Mouse (Mus musculus) CH12.LX (cell line): ENCODE measurements around the gene Prr5. TPM values are rescaled to one million over a fixed set of nuclear protein-coding genes. Genes with fewer than 3 reads are reported as not detected.

Experiments used
- DNase-seq: peaks from one replicate; pipeline ENCODE4 v3.0.0-alpha.2; 2013; ENCODE audit errors: extremely low read depth
- H3K27ac ChIP-seq: 2 replicates; pipeline ENCODE4 v1.5.1; 2012; ENCODE audit warnings: low read depth, mild to moderate bottlenecking, control low read depth, moderate library complexity; ENCODE audit not compliant: insufficient read depth
- H3K27me3 ChIP-seq: replicated peaks from 2 replicates; pipeline ENCODE3; 2012; ENCODE audit warnings: inconsistent platforms
- H3K36me3 ChIP-seq, 2 experiments: replicated peaks in 1 of 2; 2 replicates each; pipeline versions ENCODE3 to v1.6.1; 2012; ENCODE audit warnings: inconsistent platforms in 1 of 2, low read length in 1 of 2, mild to moderate bottlenecking in 1 of 2, mixed read lengths in 1 of 2, moderate library complexity in 1 of 2; ENCODE audit not compliant: control insufficient read depth in 1 of 2, insufficient read depth in 1 of 2
- H3K4me1 ChIP-seq, 2 experiments: 2 replicates each; pipeline ENCODE4 v1.6.1; 2012; ENCODE audit warnings: inconsistent platforms in 1 of 2, moderate library complexity in 1 of 2; ENCODE audit not compliant: insufficient read depth in 2 of 2, control insufficient read depth in 1 of 2
- H3K4me2 ChIP-seq: 2 replicates; pipeline ENCODE4 v1.6.1; 2012; ENCODE audit warnings: low read depth, mild to moderate bottlenecking, control low read depth; ENCODE audit not compliant: poor library complexity, insufficient read depth, severe bottlenecking
- H3K4me3 ChIP-seq, 3 experiments: fragments of 150-350 bp in 1 of 3; sonication (generic) in 1 of 3; replicated peaks in 1 of 3; 2 replicates each; pipeline versions ENCODE3 to v1.5.1; 2011 to 2012; ENCODE audit warnings: low read depth in 2 of 3, low read length in 2 of 3, mild to moderate bottlenecking in 2 of 3, moderate library complexity in 2 of 3, control low read depth in 1 of 3, improper control_type of control experiment in 1 of 3, inconsistent platforms in 1 of 3, mixed read lengths in 1 of 3; ENCODE audit not compliant: poor library complexity in 1 of 3
- H3K79me2 ChIP-seq: replicated peaks from 2 replicates; pipeline ENCODE4 v1.6.1; 2012; ENCODE audit warnings: mild to moderate bottlenecking, moderate library complexity; ENCODE audit not compliant: control insufficient read depth, poor library complexity, insufficient read depth, severe bottlenecking; ENCODE audit errors: extremely low read depth
- H3K9ac ChIP-seq: 2 replicates; pipeline ENCODE4 v1.6.1; 2012; ENCODE audit warnings: low read depth, mild to moderate bottlenecking, control low read depth, moderate library complexity; ENCODE audit not compliant: insufficient read depth
- H3K9me3 ChIP-seq: replicated peaks from 2 replicates; pipeline ENCODE3; 2012; ENCODE audit warnings: low read length, inconsistent platforms, mixed read lengths
- CHD1 ChIP-seq: IDR thresholded peaks from 2 replicates; pipeline ENCODE4 v1.6.1; 2012; ENCODE audit warnings: low read depth, low read length, improper control_type of control experiment, inconsistent platforms
- CHD2 ChIP-seq: IDR thresholded peaks from 2 replicates; pipeline ENCODE4 v1.6.1; 2011; ENCODE audit warnings: low read length, improper control_type of control experiment
- ELF1 ChIP-seq: IDR thresholded peaks from 2 replicates; pipeline ENCODE4 v1.6.1; 2014; ENCODE audit warnings: low read depth, mild to moderate bottlenecking, inconsistent platforms, low read length, improper control_type of control experiment
- EP300 ChIP-seq: IDR thresholded peaks from 2 replicates; pipeline ENCODE4 v1.6.1; 2011; ENCODE audit warnings: low read length, improper control_type of control experiment
- ETS1 ChIP-seq: conservative IDR thresholded peaks from 2 replicates; pipeline ENCODE4 v1.6.1; 2012; ENCODE audit warnings: low read depth, mild to moderate bottlenecking, inconsistent platforms, low read length, improper control_type of control experiment, moderate library complexity
- JUN ChIP-seq: IDR thresholded peaks from 2 replicates; pipeline ENCODE4 v1.6.1; 2011; ENCODE audit warnings: low read depth, mild to moderate bottlenecking, low read length, improper control_type of control experiment, moderate library complexity; ENCODE audit not compliant: insufficient read depth
- KAT2A ChIP-seq: IDR thresholded peaks from 2 replicates; pipeline ENCODE4 v1.6.1; 2012; ENCODE audit warnings: low read length, improper control_type of control experiment, inconsistent platforms; ENCODE audit not compliant: insufficient replicate concordance
- MAFK ChIP-seq: IDR thresholded peaks from 2 replicates; pipeline ENCODE4 v1.6.1; 2011; ENCODE audit warnings: low read length, improper control_type of control experiment; ENCODE audit not compliant: insufficient replicate concordance
- MEF2A ChIP-seq: IDR thresholded peaks from 2 replicates; pipeline ENCODE4 v1.6.1; 2014; ENCODE audit warnings: low read depth, mild to moderate bottlenecking, inconsistent platforms, low read length, improper control_type of control experiment, borderline replicate concordance
- MXI1 ChIP-seq: IDR thresholded peaks from 2 replicates; pipeline ENCODE4 v1.6.1; 2011; ENCODE audit warnings: mild to moderate bottlenecking, low read depth, low read length, improper control_type of control experiment
- MYC ChIP-seq: IDR thresholded peaks from 2 replicates; pipeline ENCODE4 v1.6.1; 2011; ENCODE audit warnings: low read depth, mild to moderate bottlenecking, improper control_type of control experiment, low read length
- NRF1 ChIP-seq: IDR thresholded peaks from 2 replicates; pipeline ENCODE4 v1.6.1; 2014; ENCODE audit warnings: low read depth, mild to moderate bottlenecking, inconsistent platforms, low read length, improper control_type of control experiment, moderate library complexity
- PAX5 ChIP-seq: IDR thresholded peaks from 2 replicates; pipeline ENCODE4 v1.6.1; 2012; ENCODE audit warnings: low read length, inconsistent platforms, mixed read lengths
- POLR2A ChIP-seq: IDR thresholded peaks from 2 replicates; pipeline ENCODE4 v1.6.1; 2011; ENCODE audit warnings: low read depth, mild to moderate bottlenecking, improper control_type of control experiment, low read length
- SMC3 ChIP-seq: IDR thresholded peaks from 2 replicates; pipeline ENCODE4 v1.6.1; 2011; ENCODE audit warnings: low read depth, low read length, improper control_type of control experiment
- TCF12 ChIP-seq: IDR thresholded peaks from 2 replicates; pipeline ENCODE4 v1.6.1; 2014; ENCODE audit warnings: low read depth, mild to moderate bottlenecking, inconsistent platforms, low read length, improper control_type of control experiment
- UBTF ChIP-seq: IDR thresholded peaks from 2 replicates; pipeline ENCODE4 v1.6.1; 2012; ENCODE audit warnings: low read depth, mild to moderate bottlenecking, inconsistent platforms, low read length, improper control_type of control experiment, moderate library complexity
- USF2 ChIP-seq: conservative IDR thresholded peaks from 2 replicates; pipeline ENCODE4 v1.6.1; 2011; ENCODE audit warnings: low read depth, low read length, improper control_type of control experiment
- ZC3H11A ChIP-seq: IDR thresholded peaks from 2 replicates; pipeline ENCODE4 v1.6.1; 2012; ENCODE audit warnings: low read depth, mild to moderate bottlenecking, inconsistent platforms, low read length, improper control_type of control experiment
- ZKSCAN1 ChIP-seq: IDR thresholded peaks from 2 replicates; pipeline ENCODE4 v1.6.1; 2012; ENCODE audit warnings: low read depth, inconsistent platforms, low read length, improper control_type of control experiment, borderline replicate concordance
- ZMIZ1 ChIP-seq: IDR thresholded peaks from 2 replicates; pipeline ENCODE4 v1.6.1; 2012; ENCODE audit warnings: low read depth, mild to moderate bottlenecking, inconsistent platforms, low read length, improper control_type of control experiment
- ZNF384 ChIP-seq: IDR thresholded peaks from 2 replicates; pipeline ENCODE4 v1.6.1; 2012; ENCODE audit warnings: low read depth, low read length, improper control_type of control experiment, inconsistent platforms
- dilution Hi-C: fragments of 300-500 bp; cut with MboI; formaldehyde crosslinking; loops from 2 replicates; pipeline ENCODE4 v1.14.3; 2020; ENCODE audit warnings: low sequenced_read_pairs; ENCODE audit not compliant: extremely low pct_unique_long_range_greater_than_20kb, extremely low pct_ligation_motif_present
- in situ Hi-C: fragments of 300-500 bp; cut with MboI; formaldehyde crosslinking; loops from 3 replicates; pipeline ENCODE4 v1.14.3; 2019; ENCODE audit warnings: low sequenced_read_pairs, low pct_ligation_motif_present, low pct_unique_long_range_greater_than_20kb, mixed read lengths
- polyA plus RNA-seq: library from polyadenylated mRNA; unstranded; fragments of >175 nt; gene quantifications from 2 replicates; pipeline ENCODE4 v1.2.1, GENCODE M21; 2012; ENCODE audit warnings: low read depth; ENCODE audit not compliant: insufficient read length
- total RNA-seq, 2 experiments: library from RNA; depleted of rRNA; stranded (reverse); fragments of 300-350 nt in 1 of 2; fragments of >200 nt in 1 of 2; gene quantifications; 2 replicates each; pipeline ENCODE4 v1.2.3; 2012 to 2014

The Prr5 gene
- total and polyA plus RNA-seq, 3 experiments = 11.6 to 68.2 (median 19.7) TPM

DNA sequence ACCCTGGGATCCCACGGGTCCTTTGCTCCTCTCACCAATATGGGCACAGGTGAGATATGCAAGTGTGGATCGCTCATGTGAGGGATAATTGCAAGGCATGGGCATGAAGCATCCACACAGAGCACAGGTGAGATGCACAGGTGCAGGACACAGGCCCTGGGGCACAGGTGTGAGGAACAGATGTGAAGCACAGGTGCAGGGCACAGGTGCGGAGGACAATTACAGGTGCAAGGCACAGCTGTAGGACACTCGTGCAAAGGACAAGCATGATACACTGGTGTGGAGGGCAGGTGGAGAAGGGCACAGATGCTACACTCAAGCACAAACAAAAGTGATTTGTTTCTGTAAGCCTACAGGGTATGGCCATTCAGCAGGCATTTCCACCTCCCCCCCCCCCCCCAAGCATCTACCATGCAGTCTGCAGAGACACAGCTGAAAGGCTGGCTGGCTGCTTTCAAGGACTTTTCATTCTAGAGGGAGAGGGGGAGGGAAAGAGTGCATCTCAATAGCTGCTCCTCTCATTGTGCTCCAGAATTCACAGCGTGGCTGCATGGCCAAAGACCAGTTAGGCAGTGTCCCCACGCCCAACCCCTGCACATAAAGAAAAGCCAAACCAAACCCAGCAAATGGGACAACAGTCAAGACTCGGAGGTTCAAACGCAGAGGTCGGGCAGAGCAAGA lies 11.9 kb upstream of the Prr5 start:
- no peaks in the 10 kb centered on the region for H3K79me2 ChIP-seq
- dilution Hi-C loops (no loop called here), in situ Hi-C loops (no loop called here)
- no peak overlapping the region for H3K27ac ChIP-seq
- H3K36me3 ChIP-seq = no peaks in the 10 kb centered on the region
- DNase-seq = no peak
- TF ChIP-seq NRF1 (no peak), ETS1 (no peak)
- H3K4me1 ChIP-seq = no peaks in the 10 kb centered on the region
- H3K4me3 ChIP-seq = no peak overlapping the region
- peaks cover 5% of the 10 kb centered on the region for H3K9me3 ChIP-seq
- peaks cover 83% of the 10 kb centered on the region for H3K27me3 ChIP-seq
- H3K4me2 ChIP-seq = no peak overlapping the region
- H3K9ac ChIP-seq = no peak overlapping the region

DNA sequence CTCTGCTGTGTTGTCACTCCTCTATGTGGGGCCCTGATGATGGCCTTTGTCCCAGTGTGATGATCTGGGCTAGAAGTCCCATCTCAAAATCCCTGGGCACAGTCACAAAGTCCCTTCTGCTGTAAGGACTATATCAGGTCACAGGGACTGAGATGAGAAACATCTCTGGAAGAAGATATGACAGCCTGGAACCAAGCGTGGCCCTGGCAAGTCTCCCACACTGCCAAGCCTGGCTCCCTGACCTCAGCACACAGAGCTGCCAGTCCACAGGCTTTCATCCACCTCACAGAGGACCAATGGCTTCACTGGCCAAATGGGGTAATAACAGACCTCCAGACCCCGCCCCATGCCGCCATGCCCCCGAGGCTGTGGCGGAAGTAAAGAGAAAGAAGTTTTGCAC lies 10.8 kb upstream of the Prr5 start:
- dilution Hi-C loops (no loop called here), in situ Hi-C loops (no loop called here)
- peaks cover 4% of the 10 kb centered on the region in 2 experiments; a peak in 3 of 4 replicates for H3K4me1 ChIP-seq
- no peak overlapping the region for H3K4me3 ChIP-seq
- H3K79me2 ChIP-seq = no peaks in the 10 kb centered on the region
- peaks cover 5% of the 10 kb centered on the region for H3K9me3 ChIP-seq
- no peaks in the 10 kb centered on the region for H3K36me3 ChIP-seq
- H3K9ac ChIP-seq = no peak overlapping the region
- TF ChIP-seq ZNF384 (no peak), MAFK (no peak), ZC3H11A (no peak), CHD1 (no peak), POLR2A (no peak), MEF2A (no peak), ELF1 (no peak), SMC3 (no peak), MYC (no peak), MXI1 (no peak), USF2 (no peak)
- no peak for DNase-seq
- H3K27me3 ChIP-seq = peaks cover 83% of the 10 kb centered on the region
- H3K27ac ChIP-seq = no peak overlapping the region
- H3K4me2 ChIP-seq = no peak overlapping the region

DNA sequence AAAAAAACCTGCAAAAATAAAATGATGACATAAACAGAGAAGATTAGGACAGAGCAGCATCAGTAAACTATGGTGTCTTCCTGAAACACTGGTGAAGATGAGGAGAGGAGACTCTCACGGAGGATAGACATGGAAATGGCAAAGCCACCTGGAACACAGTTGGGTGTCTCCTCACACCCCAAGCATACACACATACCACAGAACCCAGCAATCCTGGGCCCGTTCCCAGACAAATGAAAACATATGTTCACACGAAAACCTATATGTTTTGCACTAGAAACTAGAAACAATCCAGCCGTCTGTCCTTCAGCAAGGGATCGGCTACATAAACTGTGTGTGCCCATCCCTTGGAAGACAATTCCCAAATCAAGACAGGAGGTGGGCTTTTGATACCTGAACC lies 9.6 kb upstream of the Prr5 start:
- peaks cover 5% of the 10 kb centered on the region for H3K9me3 ChIP-seq
- no peak overlapping the region for H3K4me3 ChIP-seq
- in situ Hi-C loops = no loop called here
- no peaks in the 10 kb centered on the region for H3K79me2 ChIP-seq
- peaks cover 84% of the 10 kb centered on the region for H3K27me3 ChIP-seq
- dilution Hi-C loops = no loop called here
- H3K27ac ChIP-seq = no peak overlapping the region
- no peak for DNase-seq
- TF ChIP-seq TCF12 (no peak), CHD2 (no peak), UBTF (no peak), JUN (no peak), USF2 (no peak), KAT2A (no peak), CHD1 (no peak), PAX5 (no peak), EP300 (no peak), ZKSCAN1 (no peak), MYC (no peak), ZMIZ1 (no peak), NRF1 (no peak)
- H3K4me1 ChIP-seq = peaks cover 4% of the 10 kb centered on the region in 2 experiments; a peak in 3 of 4 replicates
- no peak overlapping the region for H3K4me2 ChIP-seq
- H3K36me3 ChIP-seq = no peaks in the 10 kb centered on the region
- H3K9ac ChIP-seq = no peak overlapping the region
